22 mouse cellular contexts compared by ENCODE assay signal in the genomic region with DNA sequence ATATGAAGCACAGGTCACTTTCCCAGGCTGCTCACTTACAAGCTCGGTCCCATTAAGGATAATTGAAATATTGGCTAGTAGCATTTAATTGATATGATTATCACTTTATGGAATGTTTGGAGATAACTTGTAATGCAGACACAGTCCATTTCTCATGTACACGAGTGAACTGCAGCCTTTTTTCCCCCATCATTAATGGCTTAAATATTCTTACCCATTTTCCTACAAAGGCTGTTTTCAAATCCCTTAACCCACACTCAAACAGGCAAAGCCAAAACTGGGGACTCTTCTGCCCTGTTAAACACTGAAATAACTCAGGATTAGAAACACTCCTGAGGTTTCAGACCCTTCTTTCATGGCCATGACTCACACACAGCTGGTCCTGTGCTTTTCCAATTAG.
DNase-seq lines count a peak whose midpoint lies in the region; ATAC-seq and TF ChIP-seq lines count a peak whose summit lies in the region.
"Had no signal": no experiment of that assay in that cellular context is flagged by ENCODE, and none has a peak within 500 bp of the region (broad histone marks: within the 10 kb centered on the region; RNA-seq: fewer than 3 reads in every experiment).

No protein-coding gene starts in this region.

- TF ChIP-seq CTCF in C2C12 (IDR thresholded peaks at IDR 0.05; ENCODE audit: control insufficient read depth, insufficient read depth, insufficient read length): no peak

- no peak overlapping the region for H3K27ac ChIP-seq in midbrain, embryonic 15.5 days
- H3K27ac ChIP-seq: embryonic facial prominence, embryonic 12.5 days; forebrain, embryonic 10.5 days; gastrocnemius, adult 2 months; hindbrain, embryonic 10.5 days; hindbrain, embryonic 14.5 days; intestine, embryonic 15.5 days had no signal

- H3K4me2 ChIP-seq in midbrain, embryonic 15.5 days: no peak overlapping the region
- H3K4me2 ChIP-seq: embryonic facial prominence, embryonic 12.5 days; heart, embryonic 12.5 days; hindbrain, embryonic 14.5 days; intestine, embryonic 15.5 days had no signal

- no peak overlapping the region for H3ac ChIP-seq in C2C12 (ENCODE audit: control insufficient read depth, insufficient read length, low read depth)

- WGBS in midbrain, embryonic 15.5 days: 75% methylated on average over 2 of the region's 2 CpGs

- H3K9ac ChIP-seq in midbrain, embryonic 15.5 days: no peak overlapping the region
- H3K9ac ChIP-seq: embryonic facial prominence, embryonic 12.5 days; heart, embryonic 12.5 days; hindbrain, embryonic 14.5 days; intestine, embryonic 15.5 days had no signal

- no peak for ATAC-seq in midbrain, embryonic 15.5 days (replicated peaks)
- ATAC-seq: forebrain, embryonic 14.5 days; intestine, embryonic 15.5 days had no signal

- no peaks in the 10 kb centered on the region for H3K79me2 ChIP-seq in C2C12 (ENCODE audit: control insufficient read depth, insufficient read depth)

- H3K9me3 ChIP-seq in midbrain, embryonic 15.5 days: no peaks in the 10 kb centered on the region
- H3K9me3 ChIP-seq: embryonic facial prominence, embryonic 12.5 days; forebrain, embryonic 10.5 days; heart, embryonic 12.5 days; hindbrain, embryonic 10.5 days; intestine, embryonic 15.5 days had no signal

- no peaks in the 10 kb centered on the region for H3K27me3 ChIP-seq in C2C12 (ENCODE audit: control insufficient read depth, insufficient read depth, insufficient read length)
- no peaks in the 10 kb centered on the region for H3K27me3 ChIP-seq in midbrain, embryonic 15.5 days (replicated peaks)
- H3K27me3 ChIP-seq: CH12.LX; embryonic facial prominence, embryonic 12.5 days; heart, embryonic 12.5 days; intestine, embryonic 15.5 days had no signal

- DNase-seq in brain, adult 2 months (ENCODE audit: low read depth, low spot score): peak; percentile 58
- peak; percentile 8 for DNase-seq in fibroblast of lung, adult 2 months (ENCODE audit: low read depth)
- DNase-seq in kidney, adult 8-10 months: no peak
- no peak for DNase-seq in kidney, postnatal 10 days
- DNase-seq: adrenal gland, adult 2 months; adrenal gland, postnatal 25 days; B cell, adult 2 months; cerebellum, adult 11 months; cerebellum, adult 9-10 months; cerebellum, postnatal 25 days; gastrocnemius, adult 2 months; gastrocnemius, postnatal 25 days had no signal

- no peaks in the 10 kb centered on the region for H3K79me3 ChIP-seq in C2C12 (ENCODE audit: low read depth)

- no peaks in the 10 kb centered on the region for H3K4me1 ChIP-seq in midbrain, embryonic 15.5 days
- H3K4me1 ChIP-seq: embryonic facial prominence, embryonic 12.5 days; heart, embryonic 12.5 days; hindbrain, embryonic 10.5 days; intestine, embryonic 15.5 days had no signal

- H3K36me3 ChIP-seq in C2C12 (ENCODE audit: control insufficient read depth, insufficient read depth): no peaks in the 10 kb centered on the region
- no peaks in the 10 kb centered on the region for H3K36me3 ChIP-seq in midbrain, embryonic 15.5 days (replicated peaks)
- H3K36me3 ChIP-seq: embryonic facial prominence, embryonic 12.5 days; forebrain, embryonic 10.5 days; heart, embryonic 12.5 days; hindbrain, embryonic 10.5 days; intestine, embryonic 15.5 days had no signal

- no peak overlapping the region for H3K4me3 ChIP-seq in C2C12 (ENCODE audit: insufficient read depth, poor library complexity, severe bottlenecking)
- H3K4me3 ChIP-seq in midbrain, embryonic 15.5 days: no peak overlapping the region
- H3K4me3 ChIP-seq: embryonic facial prominence, embryonic 12.5 days; forebrain, embryonic 10.5 days; gastrocnemius, adult 2 months; heart, embryonic 12.5 days; hindbrain, embryonic 10.5 days; intestine, embryonic 15.5 days had no signal

TF ChIP-seq in C2C12, 6 proteins besides CTCF, POLR2A, EP300 and RAD21:
- TF ChIP-seq MYOD1 (IDR thresholded peaks at IDR 0.05; ENCODE audit: control insufficient read depth, insufficient read length, low read depth): peak; percentile 16
- no peak for TF ChIP-seq MYOG (IDR thresholded peaks at IDR 0.05; ENCODE audit: control insufficient read depth, extremely low read depth, insufficient read length)
- no peak for TF ChIP-seq FOSL1 (IDR thresholded peaks at IDR 0.05; ENCODE audit: insufficient read depth, low read length, poor library complexity, severe bottlenecking)
- TF ChIP-seq CEBPB (IDR thresholded peaks at IDR 0.05; ENCODE audit: low read depth): no peak
- no peak for TF ChIP-seq MAX (IDR thresholded peaks at IDR 0.05)
- no peak for TF ChIP-seq USF1 (IDR thresholded peaks at IDR 0.05; ENCODE audit: low read depth)

Comparison
In these comparisons a context has a peak if more than half of its experiments do, and no peak if none do; other contexts are left out.
1. DNase-seq: peak in brain, adult 2 months (single experiment) and fibroblast of lung, adult 2 months (single experiment); none in kidney, adult 8-10 months (0 of 2) and kidney, postnatal 10 days (single experiment).